Mouse (Mus musculus) stomach, postnatal 0 days (tissue): ENCODE data around the gene Erv3. TPM values are rescaled to one million over a fixed set of nuclear protein-coding genes. Genes with fewer than 3 reads are reported as not detected.

Source experiments
- ATAC-seq: fragments of 200-750 bp; cut with Nextera tagmentation; 2 replicates; pipeline ENCODE4 v1.8.0; 2017; ENCODE audit not compliant: low FRiP score, low TSS enrichment
- DNase-seq: peaks from one replicate; pipeline ENCODE4 v3.0.0-alpha.2; 2016; ENCODE audit warnings: low spot score
- H3K27ac ChIP-seq: fragments of 300-500 bp; sonication (generic); replicated peaks from 2 replicates; pipeline ENCODE4 v1.5.1; 2014; ENCODE audit warnings: mild to moderate bottlenecking, control low read depth
- H3K27me3 ChIP-seq: fragments of 300-500 bp; sonication (generic); 2 replicates; pipeline ENCODE4 v1.6.1; 2014; ENCODE audit warnings: low read length; ENCODE audit not compliant: control insufficient read depth, insufficient read depth
- H3K36me3 ChIP-seq: fragments of 300-500 bp; sonication (generic); 2 replicates; pipeline ENCODE4 v1.6.1; 2014; ENCODE audit warnings: low read length, mixed read lengths; ENCODE audit not compliant: control insufficient read depth, insufficient read depth
- H3K4me1 ChIP-seq: fragments of 300-500 bp; sonication (generic); replicated peaks from 2 replicates; pipeline ENCODE4 v1.6.1; 2014; ENCODE audit warnings: antibody characterized with exemption; ENCODE audit not compliant: control insufficient read depth, insufficient read depth
- H3K4me2 ChIP-seq: fragments of 300-500 bp; sonication (generic); replicated peaks from 2 replicates; pipeline ENCODE4 v1.6.1; 2014; ENCODE audit warnings: low read depth, mild to moderate bottlenecking, control low read depth, moderate library complexity
- H3K4me3 ChIP-seq: fragments of 300-500 bp; sonication (generic); 2 replicates; pipeline ENCODE4 v1.5.1; 2014; ENCODE audit warnings: low read depth, low read length, control low read depth
- H3K9ac ChIP-seq: fragments of 300-500 bp; sonication (generic); 2 replicates; pipeline ENCODE4 v1.6.1; 2014; ENCODE audit warnings: mild to moderate bottlenecking, low read length, control low read depth, mixed read lengths
- H3K9me3 ChIP-seq: fragments of 300-500 bp; sonication (generic); 2 replicates; pipeline ENCODE4 v1.6.1; 2016; ENCODE audit warnings: low read length; ENCODE audit not compliant: control insufficient read depth
- CTCF ChIP-seq: IDR thresholded peaks from 2 replicates; pipeline ENCODE4 v1.5.1; 2016; ENCODE audit warnings: antibody characterized with exemption, low read depth, mild to moderate bottlenecking, moderate library complexity
- EP300 ChIP-seq: optimal IDR thresholded peaks from 2 replicates; pipeline ENCODE3; 2016; ENCODE audit warnings: antibody characterized with exemption
- WGBS: fragments of 180-500 bp; shearing (Covaris S2); extraction: QIAGEN DNeasy Blood & Tissue Kit; methylation state at CpG from one replicate; pipeline ENCODE4 v1.1.7; 2014; 5-methylcytosine and 5-hydroxymethylcytosine counted together
- polyA plus RNA-seq: library from polyadenylated mRNA; unstranded; fragments of >200 nt; fragmentation: Nextera tagmentation; extraction: Ambion mirVana; gene quantifications from 2 replicates; pipeline ENCODE4 v1.2.1, GENCODE M21; 2015

Gene Erv3
- polyA plus RNA-seq, 1 experiment from 2014 or later, result not detected

DNA sequence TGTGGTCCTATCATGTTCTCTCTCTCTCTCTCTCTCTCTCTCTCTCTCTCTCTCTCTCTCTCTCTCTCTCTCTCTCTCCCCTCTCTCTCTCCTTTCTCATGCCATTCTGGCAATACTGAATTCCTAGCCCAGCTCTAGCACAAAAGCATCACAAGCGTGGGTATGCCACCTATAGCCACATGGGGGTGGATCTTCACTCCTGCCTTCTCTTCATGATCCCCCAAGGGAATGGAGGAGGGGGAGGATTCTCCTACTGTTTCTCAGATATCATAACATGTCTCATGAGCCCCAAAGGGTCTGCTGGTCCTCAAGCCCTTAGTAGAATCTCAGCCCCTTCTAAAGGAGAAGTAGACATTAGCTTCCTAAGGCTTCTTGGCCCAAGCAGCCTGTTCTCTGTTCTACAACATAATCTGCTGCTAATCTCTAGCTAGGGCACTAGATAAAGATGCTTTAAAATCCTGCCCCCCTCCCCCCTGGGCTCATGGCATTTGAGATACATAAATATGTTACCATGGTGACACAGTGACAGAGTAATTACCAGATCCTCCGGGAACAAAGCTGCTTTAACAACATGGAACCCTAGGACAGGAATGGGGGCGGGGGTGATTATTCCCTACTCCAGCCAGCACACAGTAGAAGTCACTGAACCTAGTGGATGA is 3.2 kb upstream of the Erv3 start:
- TF ChIP-seq CTCF, result no peak
- TF ChIP-seq EP300, result no peak
- no peaks in the 10 kb centered on the region for H3K36me3 ChIP-seq
- WGBS, result 62% methylated on average over 3 of the region's 3 CpGs
- no peak overlapping the region for H3K9ac ChIP-seq
- no peak overlapping the region for H3K4me3 ChIP-seq
- no peaks in the 10 kb centered on the region for H3K9me3 ChIP-seq
- no peak overlapping the region for H3K27ac ChIP-seq
- H3K4me2 ChIP-seq, result no peak overlapping the region
- DNase-seq (no peak), ATAC-seq (no peak)
- no peaks in the 10 kb centered on the region for H3K4me1 ChIP-seq
- no peaks in the 10 kb centered on the region for H3K27me3 ChIP-seq

DNA sequence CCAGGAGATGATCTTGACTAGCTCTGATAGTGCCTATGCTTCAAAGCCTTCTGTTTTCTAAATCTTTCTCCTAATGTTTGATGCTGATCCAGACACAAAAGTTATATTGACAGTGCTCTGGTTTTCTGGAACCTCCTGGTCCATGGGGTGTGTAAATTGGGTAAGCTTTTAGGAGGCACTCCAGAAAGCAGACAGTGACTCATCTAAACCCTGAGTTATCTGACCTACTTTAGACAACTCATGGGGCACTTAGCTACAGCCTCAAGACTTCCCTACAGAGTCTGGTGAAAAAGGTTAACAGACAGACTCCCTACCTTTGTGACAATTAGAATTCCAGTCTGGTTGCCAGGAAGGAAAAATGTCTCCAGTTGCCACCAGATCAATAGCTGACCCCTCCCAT is 1.7 kb downstream of the Erv3 start:
- DNase-seq, result no peak
- TF ChIP-seq EP300 (no peak), CTCF (no peak)
- H3K4me3 ChIP-seq, result no peak overlapping the region
- no peak overlapping the region for H3K9ac ChIP-seq
- no peaks in the 10 kb centered on the region for H3K27me3 ChIP-seq
- no peaks in the 10 kb centered on the region for H3K4me1 ChIP-seq
- H3K4me2 ChIP-seq, result no peak overlapping the region
- no peaks in the 10 kb centered on the region for H3K36me3 ChIP-seq
- H3K27ac ChIP-seq, result no peak overlapping the region
- no peaks in the 10 kb centered on the region for H3K9me3 ChIP-seq
- ATAC-seq, result no peak

DNA sequence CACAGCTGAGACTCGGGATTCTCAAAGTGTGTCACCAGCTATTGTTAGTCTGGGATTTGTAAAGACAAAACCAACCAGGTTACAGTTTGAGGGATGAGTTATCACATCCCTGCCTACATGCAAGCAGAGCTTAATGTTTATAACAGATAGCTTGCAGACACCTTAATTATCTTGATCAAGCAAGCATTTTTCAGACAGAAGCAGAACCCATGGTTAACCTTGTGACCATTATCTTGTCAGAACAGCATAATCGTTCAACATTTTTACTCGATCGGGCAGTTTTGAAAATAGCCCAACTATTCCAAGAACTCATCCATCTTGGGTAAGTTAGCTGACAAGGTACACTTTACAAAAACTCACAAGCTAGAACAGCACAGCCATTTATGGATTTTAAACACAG is 5.8 kb downstream of the Erv3 start:
- no peak overlapping the region for H3K4me2 ChIP-seq
- ATAC-seq (no peak), DNase-seq (no peak)
- H3K27me3 ChIP-seq, result no peaks in the 10 kb centered on the region
- H3K36me3 ChIP-seq, result no peaks in the 10 kb centered on the region
- 44% methylated on average over 4 of the region's 4 CpGs for WGBS
- no peaks in the 10 kb centered on the region for H3K9me3 ChIP-seq
- H3K9ac ChIP-seq, result no peak overlapping the region
- TF ChIP-seq CTCF (no peak), EP300 (no peak)
- H3K4me3 ChIP-seq, result no peak overlapping the region
- H3K4me1 ChIP-seq, result no peaks in the 10 kb centered on the region
- no peak overlapping the region for H3K27ac ChIP-seq

- DNase-seq, result no peak
- no peak for ATAC-seq
- TF ChIP-seq CTCF, result no peak
- no peak for TF ChIP-seq EP300
Observed at GRCm38 (mm10) chr2:131851333-131852092, 8.0 kb downstream of the Erv3 start.

DNA sequence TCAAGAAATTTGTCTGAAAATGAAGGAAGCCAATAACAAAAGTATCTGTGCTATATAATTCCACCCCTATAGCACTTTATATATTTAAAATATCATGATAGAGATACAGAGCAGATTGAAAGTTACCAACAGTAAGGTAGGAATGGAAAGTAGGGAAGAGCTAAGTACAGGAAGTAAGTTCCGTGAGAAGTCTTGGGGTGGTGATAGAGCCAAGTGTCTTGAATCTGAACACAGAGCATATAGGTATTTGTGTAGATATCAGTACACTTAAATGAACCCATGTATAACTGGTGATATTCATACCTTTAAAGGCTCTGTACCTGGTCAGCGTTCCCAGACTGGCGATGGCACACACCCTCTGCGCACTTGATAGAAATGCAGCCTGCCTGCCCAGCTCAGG is 9.5 kb downstream of the Erv3 start:
- Histone ChIP-seq H3K4me1 (no peaks in the 10 kb centered on the region), H3K36me3 (no peaks in the 10 kb centered on the region), H3K4me2 (no peak overlapping the region), H3K27me3 (no peaks in the 10 kb centered on the region), H3K27ac (no peak overlapping the region), H3K9me3 (no peaks in the 10 kb centered on the region), H3K4me3 (no peak overlapping the region), H3K9ac (no peak overlapping the region)
- TF ChIP-seq CTCF, result no peak
- TF ChIP-seq EP300, result no peak
- ATAC-seq, result no peak
- WGBS, result 96% methylated on average over 4 of the region's 4 CpGs
- no peak for DNase-seq

More at GRCm38 (mm10) chr2:131851333-131852092, 8.0 kb downstream of the Erv3 start:
- no peak overlapping the region for H3K27ac ChIP-seq
- H3K4me3 ChIP-seq, result no peak overlapping the region
- no peak overlapping the region for H3K4me2 ChIP-seq
- H3K27me3 ChIP-seq, result no peaks in the 10 kb centered on the region
- no peak overlapping the region for H3K9ac ChIP-seq
- no peaks in the 10 kb centered on the region for H3K9me3 ChIP-seq
- no peaks in the 10 kb centered on the region for H3K4me1 ChIP-seq
- H3K36me3 ChIP-seq, result no peaks in the 10 kb centered on the region
- 78% methylated on average over 12 of the region's 12 CpGs for WGBS
